Mouse (Mus musculus) neural tube, embryonic 11.5 days (tissue): ENCODE measurements around the gene Gm20388. TPM values are rescaled to one million over a fixed set of nuclear protein-coding genes. Genes with fewer than 3 reads are reported as not detected.

Experiments
- ATAC-seq: fragments of 200-750 bp; cut with Nextera tagmentation; 2 replicates; pipeline ENCODE4 v1.8.0; 2017; ENCODE audit warnings: moderate number of reproducible peaks, mild to moderate bottlenecking, moderate TSS enrichment, moderate library complexity; ENCODE audit not compliant: insufficient read depth, low FRiP score, low TSS enrichment
- DNase-seq: peaks from one replicate; pipeline ENCODE4 v3.0.0-alpha.2; 2015; ENCODE audit warnings: low spot score
- H3K27ac ChIP-seq: fragments of 300-500 bp; sonication (generic); 2 replicates; pipeline ENCODE4 v1.5.1; 2014; ENCODE audit warnings: low read depth, mild to moderate bottlenecking, low read length
- H3K27me3 ChIP-seq: fragments of 300-500 bp; sonication (generic); 2 replicates; pipeline ENCODE4 v1.6.1; 2014; ENCODE audit warnings: mild to moderate bottlenecking, low read length, mixed read lengths; ENCODE audit not compliant: control insufficient read depth, insufficient read depth
- H3K36me3 ChIP-seq: fragments of 300-500 bp; sonication (generic); 2 replicates; pipeline ENCODE4 v1.6.1; 2014; ENCODE audit warnings: mild to moderate bottlenecking, low read length, moderate library complexity, mixed read lengths; ENCODE audit not compliant: control insufficient read depth, insufficient read depth
- H3K4me1 ChIP-seq: fragments of 300-500 bp; sonication (generic); 2 replicates; pipeline ENCODE4 v1.6.1; 2014; ENCODE audit warnings: low read length, mixed read lengths; ENCODE audit not compliant: control insufficient read depth, insufficient read depth
- H3K4me2 ChIP-seq: fragments of 300-500 bp; sonication (generic); 2 replicates; pipeline ENCODE4 v1.6.1; 2014; ENCODE audit warnings: low read depth, mild to moderate bottlenecking, moderate library complexity
- H3K4me3 ChIP-seq: fragments of 300-500 bp; sonication (generic); 2 replicates; pipeline ENCODE4 v1.5.1; 2014; ENCODE audit warnings: low read depth, low read length
- H3K9ac ChIP-seq: fragments of 300-500 bp; sonication (generic); 2 replicates; pipeline ENCODE4 v1.6.1; 2014; ENCODE audit warnings: mild to moderate bottlenecking, low read length
- H3K9me3 ChIP-seq: fragments of 300-500 bp; sonication (generic); 2 replicates; pipeline ENCODE4 v1.6.1; 2016; ENCODE audit warnings: low read length; ENCODE audit not compliant: control insufficient read depth
- WGBS: fragments of 180-500 bp; shearing (Covaris S2); extraction: QIAGEN DNeasy Blood & Tissue Kit; methylation state at CpG from one replicate; pipeline ENCODE4 v1.1.7; 2014; 5-methylcytosine and 5-hydroxymethylcytosine counted together
- polyA plus RNA-seq: library from polyadenylated mRNA; unstranded; fragments of >200 nt; fragmentation: Nextera tagmentation; extraction: Ambion mirVana; gene quantifications from 2 replicates; pipeline ENCODE4 v1.2.1, GENCODE M21; 2014

Gene Gm20388
- polyA plus RNA-seq, 1 experiment from 2014 or later: not detected

- Histone ChIP-seq H3K36me3 (no peaks in the 10 kb centered on the region), H3K27ac (no peak overlapping the region), H3K4me2 (no peak overlapping the region), H3K4me1 (0 out of 2 replicates have a peak, but pooled peaks cover 4% of the 10 kb centered on the region), H3K27me3 (peaks cover 32% of the 10 kb centered on the region), H3K9me3 (no peaks in the 10 kb centered on the region), H3K9ac (no peak overlapping the region), H3K4me3 (no peak overlapping the region)
- 27% methylated on average over 5 of the region's 5 CpGs for WGBS
- ATAC-seq: no peak
- DNase-seq: peak; percentile 56
Observed at GRCm38 (mm10) chr8:120970346-120970745, 1059.7 kb downstream of the Gm20388 start.

DNA sequence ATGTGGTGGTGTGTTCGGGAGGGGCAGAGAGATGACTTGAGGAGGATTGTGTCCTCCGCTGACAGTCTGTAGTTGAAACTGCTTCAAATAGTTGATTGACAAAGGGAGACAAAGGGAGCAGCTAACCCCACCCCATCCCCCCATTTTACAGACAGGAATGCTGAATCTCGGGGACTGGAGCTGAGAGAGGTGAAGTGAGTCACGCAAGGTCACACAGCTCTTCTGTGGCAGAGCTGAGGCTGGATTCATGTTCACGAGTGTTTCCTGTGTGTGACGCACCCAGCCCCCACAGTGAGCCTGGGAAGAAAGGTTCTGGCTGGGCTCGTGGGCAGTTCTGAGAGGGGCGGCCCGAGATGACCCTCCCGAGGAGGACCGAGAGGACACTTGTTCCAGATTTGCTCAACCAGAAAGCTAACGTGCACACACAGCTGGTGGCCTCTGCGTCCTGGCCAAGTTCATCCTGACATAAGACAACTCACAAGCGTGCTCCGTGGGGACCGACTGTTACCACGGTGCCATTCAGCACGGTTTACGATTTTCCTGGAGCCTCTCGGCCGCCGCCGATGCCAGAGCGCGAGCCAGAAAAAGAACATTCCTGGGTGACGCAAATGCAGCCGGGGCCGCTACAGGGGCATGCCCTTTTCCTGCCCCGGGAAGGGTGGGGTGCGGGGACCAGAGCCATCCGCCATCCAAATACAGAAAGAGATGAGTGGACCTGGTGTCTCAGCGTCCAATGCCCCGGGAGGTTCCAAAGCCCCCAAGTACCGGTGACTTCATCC is 1061.2 kb downstream of the Gm20388 start:
- H3K9me3 ChIP-seq: no peaks in the 10 kb centered on the region
- no peak overlapping the region for H3K27ac ChIP-seq
- no peak overlapping the region for H3K9ac ChIP-seq
- WGBS: 25% methylated on average over 34 of the region's 34 CpGs
- no peak for DNase-seq
- no peaks in the 10 kb centered on the region for H3K36me3 ChIP-seq
- H3K4me1 ChIP-seq: 0 out of 2 replicates have a peak, but pooled peaks cover 4% of the 10 kb centered on the region
- H3K4me3 ChIP-seq: peak overlapping the region; percentile 18
- ATAC-seq: no peak
- H3K4me2 ChIP-seq: peak overlapping the region; percentile 45
- H3K27me3 ChIP-seq: peaks cover 32% of the 10 kb centered on the region

GRCm38 (mm10) chr8:120973046-120973445 is 1062.4 kb downstream of the Gm20388 start:
- Histone ChIP-seq H3K36me3 (no peaks in the 10 kb centered on the region), H3K27me3 (peaks cover 32% of the 10 kb centered on the region), H3K9ac (no peak overlapping the region), H3K4me3 (no peak overlapping the region), H3K27ac (no peak overlapping the region), H3K4me2 (no peak overlapping the region; the same call in 1 of the 2 replicates), H3K4me1 (0 out of 2 replicates have a peak, but pooled peaks cover 4% of the 10 kb centered on the region), H3K9me3 (no peaks in the 10 kb centered on the region)
- DNase-seq: no peak
- no peak for ATAC-seq
- 29% methylated on average over 7 of the region's 7 CpGs for WGBS

DNA sequence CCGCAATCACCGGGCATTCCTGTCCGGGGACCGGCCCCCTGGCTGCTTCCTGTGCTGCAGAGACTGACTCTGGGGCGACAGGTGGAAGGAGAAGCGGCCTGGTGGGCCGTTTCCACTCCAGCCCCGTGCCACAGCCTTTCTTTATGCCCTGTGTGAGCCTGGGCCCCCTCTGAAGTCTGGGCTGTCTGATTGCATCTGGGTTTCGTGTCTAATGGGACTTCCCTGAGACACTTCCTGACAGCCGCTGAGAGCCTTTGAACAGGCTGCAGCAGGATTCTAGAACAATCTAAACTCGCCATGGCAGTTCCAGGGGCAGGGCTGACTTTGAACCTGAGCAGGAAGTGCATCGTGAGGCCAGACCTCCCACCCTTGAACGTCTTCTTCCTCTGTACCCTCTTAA is 1066.5 kb downstream of the Gm20388 start:
- Histone ChIP-seq H3K9ac (no peak overlapping the region), H3K4me2 (no peak overlapping the region)
- WGBS: 65% methylated on average over 13 of the region's 13 CpGs

DNA sequence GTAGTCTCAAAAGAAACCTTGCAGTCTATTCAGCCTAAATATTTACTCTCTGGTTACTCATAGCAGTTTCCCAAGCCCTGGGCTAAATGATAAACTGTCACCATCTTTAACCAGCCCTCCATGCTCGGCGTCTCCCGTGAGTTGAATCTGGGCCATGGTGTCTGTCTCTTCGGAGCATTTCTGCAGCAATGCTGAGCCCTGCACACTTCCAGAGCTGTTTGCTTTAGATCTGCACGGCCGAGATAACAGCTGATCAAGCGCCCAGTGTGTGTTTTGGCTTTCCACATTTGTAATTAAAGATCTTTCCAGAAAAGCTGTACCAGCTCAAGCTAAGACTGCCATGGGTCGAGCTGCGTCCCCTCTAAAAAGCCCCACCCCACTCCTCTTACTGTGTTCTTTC is 1068.6 kb downstream of the Gm20388 start:
- Histone ChIP-seq H3K9me3 (no peaks in the 10 kb centered on the region), H3K4me2 (no peak overlapping the region), H3K27me3 (no peaks in the 10 kb centered on the region), H3K36me3 (no peaks in the 10 kb centered on the region), H3K9ac (no peak overlapping the region), H3K4me3 (no peak overlapping the region), H3K4me1 (no peaks in the 10 kb centered on the region), H3K27ac (no peak overlapping the region)
- no peak for DNase-seq
- no peak for ATAC-seq
- WGBS: 79% methylated on average over 9 of the region's 9 CpGs

More for the DNA sequence above, 1066.5 kb downstream of the Gm20388 start:
- Histone ChIP-seq H3K27me3 (peaks cover 19% of the 10 kb centered on the region), H3K4me3 (no peak overlapping the region), H3K27ac (no peak overlapping the region), H3K9me3 (no peaks in the 10 kb centered on the region), H3K4me1 (0 out of 2 replicates have a peak, but pooled peaks cover 4% of the 10 kb centered on the region), H3K36me3 (no peaks in the 10 kb centered on the region)
- no peak for DNase-seq
- ATAC-seq: no peak

DNA sequence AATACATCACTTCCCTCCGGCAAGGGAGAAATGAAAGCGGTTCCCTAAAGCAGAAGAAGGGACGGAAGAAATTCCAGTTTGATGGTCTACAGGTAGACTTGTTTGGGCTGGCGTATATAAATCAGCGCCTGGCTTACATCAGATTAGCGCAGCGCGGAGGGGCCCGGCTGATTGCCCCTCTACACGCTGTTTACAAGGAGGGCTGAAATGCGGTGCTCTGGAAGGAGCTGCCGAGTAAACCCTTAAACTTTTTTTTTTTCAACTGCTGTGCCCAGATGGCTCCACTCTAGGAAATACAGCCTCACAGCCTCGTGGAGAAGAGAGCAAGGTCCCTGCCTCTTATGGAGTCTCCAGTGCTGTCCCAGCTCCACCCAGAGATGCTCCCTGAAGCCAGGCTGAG is 1070.3 kb downstream of the Gm20388 start:
- Histone ChIP-seq H3K4me1 (no peaks in the 10 kb centered on the region), H3K4me2 (no peak overlapping the region), H3K36me3 (no peaks in the 10 kb centered on the region), H3K27me3 (no peaks in the 10 kb centered on the region), H3K4me3 (no peak overlapping the region), H3K9me3 (no peaks in the 10 kb centered on the region), H3K27ac (no peak overlapping the region), H3K9ac (no peak overlapping the region)
- ATAC-seq: no peak
- DNase-seq: no peak
- WGBS: 53% methylated on average over 13 of the region's 13 CpGs

- Histone ChIP-seq H3K9ac (no peak overlapping the region), H3K27ac (no peak overlapping the region), H3K4me1 (no peaks in the 10 kb centered on the region), H3K4me2 (no peak overlapping the region), H3K36me3 (no peaks in the 10 kb centered on the region), H3K9me3 (no peaks in the 10 kb centered on the region), H3K27me3 (no peaks in the 10 kb centered on the region), H3K4me3 (no peak overlapping the region)
- WGBS: 77% methylated on average over 8 of the region's 8 CpGs
- ATAC-seq (no peak), DNase-seq (no peak)
Observed at GRCm38 (mm10) chr8:120984888-120985287, 1074.2 kb downstream of the Gm20388 start.

DNA sequence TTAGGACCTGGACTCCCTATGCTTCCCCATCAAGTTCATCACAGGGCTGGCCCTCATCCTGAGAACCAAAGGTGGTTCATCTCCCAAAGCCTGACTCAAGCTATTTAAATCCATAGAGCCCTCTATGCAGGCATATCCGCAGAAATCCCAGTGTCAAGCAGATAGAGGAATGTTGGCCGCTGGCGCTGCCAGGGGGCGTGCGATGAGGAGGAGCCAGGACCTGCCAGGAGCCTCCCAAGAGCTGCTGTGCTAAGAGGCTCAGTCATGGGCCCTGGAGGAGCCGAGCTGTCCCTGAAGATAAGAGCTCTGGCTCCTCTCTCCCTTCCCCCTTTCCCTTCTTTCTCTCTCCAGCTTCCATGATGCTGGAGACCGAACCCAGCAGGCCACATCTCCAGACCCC is 1075.4 kb downstream of the Gm20388 start:
- ATAC-seq (no peak), DNase-seq (no peak)
- Histone ChIP-seq H3K4me3 (no peak overlapping the region), H3K9me3 (no peaks in the 10 kb centered on the region), H3K36me3 (no peaks in the 10 kb centered on the region), H3K4me2 (no peak overlapping the region), H3K4me1 (no peaks in the 10 kb centered on the region), H3K27me3 (no peaks in the 10 kb centered on the region), H3K27ac (no peak overlapping the region), H3K9ac (no peak overlapping the region)
- WGBS: 84% methylated on average over 7 of the region's 7 CpGs

DNA sequence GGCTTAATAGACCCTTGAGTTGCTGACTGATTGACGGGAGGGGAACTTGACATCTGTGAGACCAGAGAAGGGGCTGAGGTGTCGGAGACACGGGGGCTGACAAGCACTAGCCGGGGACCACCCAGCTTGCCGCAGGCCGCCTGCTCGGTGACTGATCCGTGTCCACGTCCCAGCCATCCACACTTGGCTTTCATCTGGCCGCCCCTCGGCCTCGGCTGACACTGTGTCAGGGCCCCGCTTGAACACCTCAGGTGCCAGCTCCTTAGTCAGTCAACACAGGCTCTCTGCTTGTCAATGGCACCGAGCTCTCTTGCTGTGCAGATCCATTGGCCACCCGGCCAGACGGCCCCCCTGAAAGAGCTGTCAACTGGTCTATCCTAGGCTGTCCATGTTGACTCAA is 1083.1 kb downstream of the Gm20388 start:
- Histone ChIP-seq H3K9me3 (no peaks in the 10 kb centered on the region), H3K27me3 (no peaks in the 10 kb centered on the region), H3K4me2 (no peak overlapping the region), H3K27ac (no peak overlapping the region), H3K36me3 (no peaks in the 10 kb centered on the region), H3K4me3 (no peak overlapping the region), H3K4me1 (no peaks in the 10 kb centered on the region), H3K9ac (no peak overlapping the region)
- WGBS: 64% methylated on average over 16 of the region's 16 CpGs
- DNase-seq (no peak), ATAC-seq (no peak)
